Mouse (Mus musculus) olfactory bulb, adult 2 months (tissue): ENCODE measurements around the gene Kat2b.

Source experiments
- CTCF ChIP-seq: fragments of 200-500 bp; IDR thresholded peaks from 2 replicates; pipeline ENCODE4 v1.5.1; 2012; ENCODE audit warnings: low read depth, mild to moderate bottlenecking, low read length, moderate library complexity; ENCODE audit not compliant: insufficient read depth
- POLR2A ChIP-seq: fragments of 200-500 bp; IDR thresholded peaks from 2 replicates; pipeline ENCODE4 v1.6.1; 2012; ENCODE audit warnings: mild to moderate bottlenecking, low read depth, low read length, moderate library complexity; ENCODE audit not compliant: insufficient read depth

- TF ChIP-seq POLR2A (no peak), CTCF (no peak)
Observed at GRCm38 (mm10) chr17:53718474-53718873, 151.8 kb downstream of the Kat2b start.
